Mouse (Mus musculus) cerebellum, adult 18-20 months (tissue): Measurements from ENCODE around the gene Gm17949.

Experiments used
- DNase-seq, 2 experiments: peaks; one replicate each; pipeline ENCODE4 v3.0.0; 2021

Gm17949 gene

DNA sequence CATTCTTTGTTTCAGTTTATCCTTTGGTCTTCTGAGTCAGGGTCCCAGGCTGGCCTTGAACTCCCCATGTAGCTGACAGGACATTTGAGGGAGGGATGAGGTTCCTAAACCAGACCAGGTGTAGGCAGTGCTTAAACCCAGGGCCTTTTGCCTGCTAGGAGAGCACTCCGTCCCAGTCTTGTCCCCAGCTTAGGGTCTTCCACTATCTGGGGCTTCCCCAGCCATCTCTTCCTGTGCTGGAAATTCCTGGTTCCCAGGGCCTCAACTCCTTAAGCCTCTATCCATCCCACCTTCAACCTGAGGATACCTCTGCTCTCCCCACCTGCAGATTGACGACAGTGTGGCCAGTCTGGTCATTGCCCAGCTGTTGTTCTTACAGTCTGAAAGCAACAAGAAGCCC, 20.3 kb upstream of the Gm17949 start:
- DNase-seq = no peak

DNA sequence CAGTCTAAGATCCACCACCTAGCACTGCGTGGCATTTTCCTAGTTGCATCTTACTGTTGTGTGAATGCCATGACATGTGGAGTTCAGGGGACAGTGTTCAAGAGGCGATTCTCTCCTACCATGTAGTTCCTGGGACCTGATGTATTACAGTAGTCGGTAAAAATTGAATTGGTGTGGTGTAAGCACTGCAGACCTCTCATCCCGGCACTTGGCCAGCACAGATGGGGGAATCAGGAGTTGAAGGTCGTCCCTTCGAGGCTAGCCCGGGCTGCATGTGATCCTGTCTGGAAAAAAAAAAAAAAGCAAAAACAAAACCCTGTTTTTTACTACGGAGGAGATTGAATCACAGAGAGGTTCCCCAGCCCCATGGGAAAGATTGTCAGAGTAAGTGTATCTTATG, 16.2 kb upstream of the Gm17949 start:
- DNase-seq = no peak

DNA sequence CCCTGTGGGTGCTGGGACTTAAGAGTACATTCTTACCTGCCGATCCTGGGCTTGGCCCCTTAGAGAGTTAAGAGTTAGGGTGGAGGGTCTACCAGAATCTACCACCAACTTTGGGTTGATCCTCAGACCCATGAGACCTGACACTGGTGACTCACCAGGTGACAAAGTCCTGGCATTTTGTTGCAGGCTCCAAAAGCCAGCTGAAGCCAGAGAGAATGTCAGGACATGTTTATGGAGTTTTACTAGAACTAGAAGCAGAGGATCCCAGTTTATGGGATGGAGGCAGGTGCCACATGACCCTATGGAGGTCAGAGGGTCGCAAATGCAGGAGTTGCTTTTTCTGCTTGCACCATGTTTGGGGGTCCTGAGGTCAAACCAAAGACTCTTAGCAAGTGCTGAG, 14.8 kb upstream of the Gm17949 start:
- DNase-seq = no peak

DNA sequence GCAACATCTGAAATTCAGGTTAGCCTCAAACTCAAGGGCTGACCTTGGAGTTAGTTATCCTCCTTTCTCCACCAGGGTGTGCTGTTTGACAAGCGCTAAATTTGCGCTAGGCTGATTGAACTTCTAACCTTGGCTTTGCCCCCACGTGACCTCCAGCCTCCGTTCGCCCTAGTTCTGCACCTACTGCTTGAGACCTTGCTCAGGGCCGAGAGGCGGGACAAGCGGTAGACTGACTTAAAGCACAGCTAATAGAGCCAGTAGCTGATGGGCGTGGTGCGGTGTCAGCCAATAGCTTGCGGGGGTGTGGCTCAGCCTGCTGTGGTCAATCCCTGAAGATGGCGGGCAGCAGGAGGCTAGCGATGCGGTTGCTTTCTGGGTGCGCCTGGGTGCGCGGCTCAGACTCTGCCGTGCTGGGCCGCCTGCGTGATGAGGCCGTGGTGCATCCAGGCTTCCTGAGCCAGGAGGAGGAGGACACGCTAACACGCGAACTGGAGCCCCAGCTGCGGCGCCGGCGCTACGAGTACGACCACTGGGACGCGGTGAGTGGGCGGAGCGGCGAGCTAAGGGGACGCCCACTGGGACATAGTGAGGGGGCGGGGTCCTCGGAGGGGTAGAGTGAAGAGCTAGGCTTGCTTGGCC, 14.1 kb upstream of the Gm17949 start, which contains the start of gene Alkbh7:
TSS of gene Alkbh7 (plus strand) at position 311 of the 639 bp plus-strand sequence.
- DNase-seq = peak; percentile 91 to 98

DNA sequence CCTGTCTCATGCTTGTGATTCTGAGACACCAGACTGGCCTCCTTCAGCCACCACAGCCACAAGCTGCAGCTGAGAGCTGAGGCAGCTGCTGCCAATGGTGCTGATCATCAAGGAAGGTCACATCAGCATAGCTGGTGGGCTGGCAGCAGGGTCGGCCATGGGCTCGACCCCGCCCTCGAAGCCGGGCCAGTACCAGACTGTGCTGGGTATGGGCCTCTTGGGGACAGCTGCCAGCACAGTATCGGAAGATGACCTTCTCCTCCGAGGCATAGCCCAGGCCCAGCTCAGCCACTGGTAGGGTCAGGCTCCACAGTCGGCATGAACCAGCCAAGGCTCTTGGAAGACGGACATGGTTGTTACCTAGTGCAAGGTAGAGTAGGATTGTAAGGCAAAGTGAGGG, 11.9 kb upstream of the Gm17949 start:
- no peak for DNase-seq

DNA sequence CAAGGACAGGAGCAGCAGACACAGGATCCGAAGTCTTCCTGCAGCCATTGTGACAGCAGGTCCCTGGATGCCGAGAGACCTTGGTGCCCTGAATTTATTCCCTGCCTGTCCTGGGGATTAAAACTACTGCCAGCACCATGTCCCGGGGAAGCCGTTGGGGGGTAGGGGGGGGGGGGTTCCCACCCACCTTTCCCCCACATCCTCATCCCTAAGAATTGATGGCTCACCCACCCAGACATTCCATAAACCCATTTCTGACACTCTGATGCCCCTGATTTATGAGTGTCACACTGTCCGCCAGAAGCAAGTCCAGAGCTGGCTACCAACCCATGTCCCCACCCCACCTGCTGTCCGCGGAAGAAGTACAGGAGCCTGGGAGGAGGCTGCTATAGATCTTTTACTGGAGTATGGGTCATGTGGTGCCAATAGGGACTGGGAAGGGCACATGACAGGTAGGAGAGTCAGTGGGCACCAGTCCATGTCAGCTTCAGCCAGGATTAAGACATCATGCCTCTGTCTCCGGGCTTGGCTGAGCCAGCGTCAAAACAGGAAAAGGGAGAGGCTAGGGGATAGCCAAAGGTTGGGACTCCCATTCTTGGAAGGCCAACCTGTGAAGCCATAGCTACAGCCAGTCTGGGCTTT, 11.2 kb upstream of the Gm17949 start, which contains the start of gene Pspn:
TSS of gene Pspn (minus strand) at position 51 of the 642 bp plus-strand sequence.
- no peak for DNase-seq

DNA sequence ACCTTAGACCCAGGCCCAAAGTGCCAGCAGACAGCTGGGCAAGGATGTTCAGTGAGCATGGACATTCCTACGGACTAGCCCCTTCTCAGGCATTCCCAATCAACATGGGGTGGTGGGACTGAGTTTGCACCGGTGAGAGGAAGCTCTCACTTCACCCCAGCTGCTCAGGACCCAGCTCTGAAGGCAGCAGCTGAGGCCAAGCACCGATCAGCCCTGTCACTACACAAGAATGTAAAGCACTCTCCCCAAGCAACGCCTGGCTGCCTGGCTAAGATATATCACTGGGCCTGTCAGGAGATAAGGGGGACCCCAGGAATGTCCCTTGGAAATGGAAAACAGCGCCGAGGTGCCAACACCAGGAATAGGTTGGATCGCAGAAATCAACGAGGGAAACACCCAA, 10.0 kb upstream of the Gm17949 start:
- DNase-seq = no peak

DNA sequence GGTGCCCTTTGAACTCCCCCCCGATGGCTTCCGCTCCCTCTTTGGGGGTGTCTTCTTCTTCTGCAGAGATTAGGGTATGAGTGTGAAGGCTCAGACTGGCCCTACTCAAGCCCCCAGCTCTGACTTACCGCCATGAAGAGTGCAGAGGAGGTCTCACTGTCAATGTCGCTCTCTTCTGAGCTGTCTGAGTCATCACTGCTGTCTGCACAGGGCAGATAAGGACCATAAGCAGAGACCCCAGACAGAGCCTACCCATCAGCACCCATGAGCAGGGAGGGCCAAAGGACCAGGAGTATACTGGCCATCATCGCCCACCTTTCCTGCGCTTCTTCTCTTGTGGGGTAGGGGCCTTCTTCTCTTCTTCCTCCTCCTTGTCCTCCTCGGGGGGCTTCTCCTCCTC, 7.3 kb upstream of the Gm17949 start:
- no peak for DNase-seq

DNA sequence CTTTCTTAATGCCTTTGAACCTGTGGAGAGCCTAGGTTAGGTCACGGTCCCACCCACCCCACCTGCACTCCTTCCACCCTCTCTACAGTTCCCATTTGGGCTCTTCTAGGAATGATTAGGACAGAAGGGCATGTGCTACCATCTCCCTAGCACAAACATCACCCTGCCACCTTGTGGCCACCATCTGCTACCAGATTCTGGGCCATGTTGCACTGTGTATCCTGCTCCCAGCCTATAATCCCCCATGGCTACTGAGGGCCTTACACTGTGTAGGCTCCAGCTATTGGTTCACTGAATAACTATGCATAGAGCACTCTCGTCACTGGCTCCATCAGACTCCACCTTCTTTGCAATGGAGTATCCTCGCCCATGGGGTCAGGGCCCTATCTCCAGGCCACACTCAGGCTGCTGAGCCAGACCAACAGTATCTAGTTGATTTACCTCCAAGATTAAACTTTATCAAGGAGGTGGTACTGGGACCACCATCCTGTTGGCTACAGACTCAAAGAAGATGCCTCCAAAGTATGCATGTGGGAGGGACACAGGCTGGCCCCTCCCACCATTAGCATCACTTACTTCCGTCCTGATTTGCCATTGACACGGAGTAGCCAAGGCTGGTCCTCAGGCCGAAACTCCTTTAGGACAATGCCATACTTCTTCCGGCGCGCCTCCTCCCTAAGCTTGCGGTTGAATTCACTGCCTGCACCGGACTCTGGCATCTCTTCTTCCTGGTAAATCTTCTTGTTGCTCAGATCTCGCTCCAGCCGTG, 3.9 kb upstream of the Gm17949 start:
- no peak for DNase-seq

DNA sequence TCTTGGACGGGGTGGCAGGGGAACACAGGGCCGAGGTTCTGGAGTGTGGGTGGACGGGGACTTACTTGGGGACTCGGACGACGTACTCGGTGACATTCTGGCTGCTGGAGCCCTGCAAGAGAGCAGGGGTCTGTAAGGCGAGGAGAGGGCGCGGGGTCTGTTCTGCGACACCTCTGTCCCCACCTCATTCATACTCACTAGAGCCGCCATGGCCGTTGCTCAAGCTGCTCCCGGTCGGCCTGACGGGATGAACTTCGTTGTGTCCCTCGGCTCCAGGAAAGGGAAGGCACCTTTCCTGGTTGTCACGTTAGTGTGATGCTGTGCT, 396 bp upstream of the Gm17949 start:
- DNase-seq = no peak

DNA sequence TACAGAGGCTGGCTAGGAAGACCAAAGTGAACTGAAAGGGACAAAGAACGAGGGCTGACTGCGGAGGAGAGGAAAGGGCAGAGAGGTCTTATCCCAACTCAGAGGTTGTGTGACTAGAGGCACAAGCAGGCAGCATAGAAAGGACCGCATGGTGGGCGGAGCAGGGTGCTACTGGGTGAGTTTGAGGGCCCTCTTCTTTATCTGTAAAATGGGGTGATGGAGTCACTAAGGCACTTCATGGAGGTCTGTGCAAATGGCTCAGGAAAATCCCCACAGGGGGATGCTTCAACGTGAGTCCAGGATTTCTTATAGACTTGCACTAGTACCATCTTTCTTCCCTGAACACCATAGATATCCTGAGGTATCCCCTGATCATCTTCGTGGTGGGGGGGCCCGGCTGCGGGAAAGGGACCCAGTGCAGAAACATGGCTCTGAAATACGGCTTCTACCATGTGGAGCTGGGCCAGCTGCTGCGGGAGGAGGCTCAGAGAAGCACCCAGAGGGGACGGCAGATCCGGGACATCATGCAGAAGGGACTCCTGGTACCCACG, 1.1 kb downstream of the Gm17949 start:
- peak in 1 of 2 experiments; percentile 26 for DNase-seq

DNA sequence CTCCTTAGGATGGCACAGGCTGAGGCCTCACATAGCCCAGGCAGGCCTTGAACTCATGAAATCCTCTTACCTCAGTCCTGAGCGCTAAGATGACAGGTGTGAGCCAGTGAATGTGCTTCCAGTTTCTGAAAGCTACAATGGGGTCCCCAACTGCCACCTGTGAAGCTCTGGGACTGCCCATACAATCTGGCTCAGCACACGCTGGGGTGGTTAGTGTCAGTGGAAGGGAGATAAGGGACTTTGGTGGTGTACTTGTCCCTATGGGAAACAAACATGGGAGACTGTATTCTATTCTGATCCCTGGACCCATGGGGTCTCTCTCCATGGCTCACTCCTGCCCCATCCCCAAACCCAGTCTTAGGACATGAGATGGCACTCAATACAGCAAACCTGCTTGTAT, 8.4 kb downstream of the Gm17949 start:
- DNase-seq = no peak

DNA sequence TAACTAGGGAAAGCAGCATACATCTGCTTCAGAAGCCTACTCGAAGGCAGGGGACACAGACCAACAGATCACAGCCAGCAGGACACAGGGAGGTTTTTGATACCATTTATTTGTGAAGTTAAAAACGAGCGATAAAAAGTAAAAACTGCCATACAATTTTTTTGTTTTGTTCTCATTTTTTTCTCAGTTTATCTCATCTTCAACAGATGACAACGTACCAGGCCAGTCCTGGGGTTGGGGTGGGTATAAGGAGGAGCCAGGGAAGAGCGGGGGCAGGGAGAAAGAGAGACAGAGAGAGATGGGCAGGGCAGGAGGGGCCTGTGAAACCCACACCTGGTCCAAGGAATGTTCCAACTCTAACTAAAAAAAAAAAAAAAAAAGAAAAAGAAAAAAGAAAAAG, 9.7 kb downstream of the Gm17949 start:
- DNase-seq = no peak

DNA sequence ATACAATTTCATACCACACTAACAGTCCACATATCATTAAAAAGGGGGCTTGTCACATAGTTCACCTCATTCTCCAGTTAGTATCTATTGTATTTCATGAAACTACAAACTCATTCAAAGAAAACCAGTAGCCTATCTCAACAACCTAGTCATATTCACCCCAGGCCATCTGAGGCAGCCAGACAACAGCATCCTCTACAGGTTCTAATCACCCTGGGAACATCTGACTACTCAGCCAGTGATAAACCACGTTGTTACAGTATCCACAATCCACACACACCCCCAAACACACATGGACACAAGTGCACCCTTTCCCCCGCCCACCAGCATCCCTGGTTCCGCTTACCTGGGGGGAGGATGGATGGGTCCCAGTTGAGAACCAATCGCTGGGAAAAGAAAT, 16.2 kb downstream of the Gm17949 start:
- no peak for DNase-seq

DNA sequence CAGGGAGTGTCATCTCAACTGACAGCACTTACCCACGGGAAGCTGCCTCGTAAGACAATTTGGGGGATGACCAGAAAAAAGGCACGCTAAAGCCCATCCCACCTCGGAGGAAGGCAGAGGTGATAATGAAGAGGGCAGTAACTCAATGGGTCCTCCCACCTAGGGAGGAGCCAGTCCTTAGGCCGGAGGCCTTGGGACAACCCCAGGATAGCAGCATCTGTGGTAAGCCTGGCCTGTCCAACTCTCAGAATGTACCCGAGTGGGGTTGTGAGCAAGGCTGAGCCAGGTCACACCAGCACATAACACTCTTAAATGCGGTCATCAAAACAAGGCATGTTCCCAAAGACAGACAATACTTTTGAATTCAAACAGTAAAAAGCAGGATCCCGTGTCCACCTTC, 18.4 kb downstream of the Gm17949 start:
- DNase-seq = no peak

DNA sequence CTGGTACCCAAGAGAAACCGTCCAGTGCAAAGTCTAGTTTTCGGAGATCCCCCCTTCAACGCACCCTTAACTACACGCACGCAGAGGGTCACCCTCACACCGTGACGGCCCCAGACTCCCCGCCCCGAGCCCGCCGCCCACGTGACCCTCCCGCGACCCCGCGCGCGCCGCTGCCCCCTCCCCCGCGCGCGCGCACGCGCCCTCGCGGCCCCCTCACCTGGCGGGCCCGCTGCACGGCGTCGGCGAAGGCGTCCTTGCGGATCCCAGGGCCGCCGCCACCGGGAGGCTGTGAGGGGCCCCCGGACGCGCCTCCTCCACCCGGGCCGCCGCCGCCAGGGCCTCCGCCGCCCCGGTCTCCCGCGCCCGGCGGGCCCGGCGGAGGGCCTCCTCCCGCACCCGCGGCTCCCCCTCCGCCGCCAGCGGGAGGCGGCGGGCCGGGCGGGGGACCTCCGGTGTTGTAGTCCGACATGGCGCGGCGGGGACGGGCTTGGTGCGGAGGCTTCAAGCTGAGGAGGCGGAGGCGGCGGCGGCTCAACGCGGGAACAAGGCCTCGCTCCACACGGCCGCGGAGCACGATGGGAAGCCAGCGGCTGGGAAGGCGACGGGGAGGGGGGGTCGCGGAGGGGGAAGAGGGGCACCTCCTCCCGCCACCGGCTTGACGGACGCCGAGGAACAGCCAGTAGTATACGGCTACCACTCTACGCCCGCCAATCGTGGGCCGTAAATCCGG, 19.8 kb downstream of the Gm17949 start, which contains the start of gene Khsrp:
TSS of gene Khsrp (minus strand) at position 592 of the 730 bp plus-strand sequence.
- DNase-seq = no peak

DNA sequence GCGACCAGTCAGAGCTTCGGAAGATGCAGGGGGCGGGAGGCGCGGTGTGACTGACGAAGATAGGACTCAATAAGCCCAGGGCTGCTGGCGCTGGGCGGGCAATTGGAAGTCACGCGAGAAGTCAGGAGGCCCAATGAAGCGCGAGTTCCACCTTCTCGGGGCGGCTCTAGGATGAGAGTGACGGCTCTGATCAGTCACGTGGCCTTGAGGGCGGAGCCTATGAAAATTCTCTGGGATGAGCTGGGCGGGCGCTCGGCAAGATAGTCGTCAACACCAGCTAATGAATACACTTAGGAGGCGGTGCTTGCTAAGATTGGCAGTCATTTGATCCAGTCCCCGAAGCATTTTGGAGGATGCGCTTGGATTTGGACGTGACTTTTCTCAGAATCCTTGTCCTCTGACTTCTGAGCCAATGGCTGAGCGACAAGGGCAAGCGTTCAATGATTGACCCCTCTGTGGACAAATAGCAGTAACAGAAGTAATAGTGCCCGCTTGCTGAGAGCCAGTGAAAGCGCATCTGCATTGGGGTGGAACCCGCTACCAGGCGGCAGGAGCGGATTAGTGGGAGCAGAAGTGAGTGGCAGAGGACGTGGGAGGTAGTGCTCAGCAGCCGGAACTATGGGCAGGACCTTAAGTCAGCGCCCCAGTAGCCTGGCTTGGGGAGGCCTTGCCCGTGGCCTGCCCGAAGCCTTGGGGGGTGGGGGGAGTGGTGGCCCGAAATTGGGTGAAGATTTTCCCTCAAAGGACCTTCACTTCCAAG, 20.6 kb downstream of the Gm17949 start:
- peak; percentile 98 to 100 for DNase-seq

DNA sequence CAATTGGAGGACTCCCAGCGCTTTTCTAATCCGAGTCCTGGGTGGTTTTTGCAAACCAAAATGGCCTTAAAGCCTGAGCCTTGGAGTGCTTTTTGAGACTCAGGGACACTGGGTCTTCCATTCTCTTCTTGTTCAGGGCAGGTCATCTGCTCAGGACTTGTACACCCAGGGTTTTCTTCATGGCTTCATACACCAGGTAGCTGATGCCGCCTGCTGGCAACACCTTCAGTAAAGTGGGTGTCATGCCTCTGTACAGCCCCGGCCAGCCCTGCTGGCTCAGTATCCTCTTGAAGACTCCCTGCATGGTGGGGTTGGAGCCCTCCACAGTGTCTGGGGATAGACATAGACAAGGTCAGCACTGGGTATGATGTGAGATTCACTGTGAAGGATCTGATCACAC, 21.6 kb downstream of the Gm17949 start:
- peak in 1 of 2 experiments; percentile 36 for DNase-seq

DNA sequence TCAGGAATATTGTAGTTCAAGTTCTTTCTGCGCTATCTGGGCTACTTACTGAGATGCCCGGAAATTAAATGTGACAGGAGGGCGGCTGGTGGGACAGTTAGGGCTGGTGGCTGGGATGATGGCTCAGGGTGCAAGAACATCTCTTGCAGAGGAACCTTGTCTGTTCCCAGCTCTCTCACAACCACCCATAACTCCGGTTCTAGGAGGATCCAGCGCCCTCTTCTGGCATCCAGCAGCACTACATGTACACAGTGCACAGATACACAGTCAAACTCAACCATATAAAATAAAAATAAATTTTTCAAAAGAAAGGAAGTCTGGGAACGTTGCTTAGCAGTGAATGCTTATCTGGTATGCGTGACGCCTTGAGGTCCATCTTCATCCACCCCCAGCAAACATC, 27.7 kb downstream of the Gm17949 start:
- no peak for DNase-seq

DNA sequence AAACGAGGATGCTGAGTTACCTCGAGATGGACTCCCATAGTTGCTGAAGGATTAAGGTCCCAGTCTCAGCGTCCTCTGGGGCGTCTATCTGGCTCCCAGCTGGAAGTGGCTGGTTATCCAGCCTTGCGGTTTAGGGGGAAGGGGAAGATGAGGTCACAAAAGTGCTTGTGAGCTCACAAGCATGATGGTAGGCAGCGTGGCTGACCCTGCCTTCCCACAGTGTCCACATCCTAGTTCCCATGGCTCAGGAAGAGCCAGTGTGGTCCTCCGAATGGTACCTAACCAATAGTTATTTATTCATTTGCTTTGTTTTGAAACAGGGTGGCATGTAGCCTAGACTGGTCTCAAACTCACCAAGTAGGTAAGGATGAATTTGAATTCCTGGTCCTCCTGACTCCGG, 30.3 kb downstream of the Gm17949 start, which contains the start of gene Slc25a41:
TSS of gene Slc25a41 (minus strand) at position 101 of the 400 bp plus-strand sequence.
- no peak for DNase-seq

DNA sequence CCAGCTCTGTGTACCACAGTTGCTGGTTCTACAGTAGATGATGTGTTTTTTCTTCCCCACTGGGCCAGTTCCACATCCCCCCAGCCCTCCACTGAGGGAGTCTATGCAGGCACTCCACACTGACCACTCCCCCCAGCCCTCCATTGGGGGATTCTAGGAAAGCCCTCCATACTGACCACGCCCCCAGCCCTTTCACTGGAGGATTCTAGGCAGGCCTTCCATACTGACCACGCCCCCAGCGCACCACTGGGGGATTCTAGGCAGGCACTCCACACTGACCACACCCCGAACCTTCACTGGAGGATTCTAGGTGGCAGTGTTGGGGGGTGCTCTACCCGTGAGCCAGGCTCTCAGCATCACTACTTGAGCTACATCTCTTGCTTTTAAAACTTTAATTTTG, 36.1 kb downstream of the Gm17949 start:
- no peak for DNase-seq

DNA sequence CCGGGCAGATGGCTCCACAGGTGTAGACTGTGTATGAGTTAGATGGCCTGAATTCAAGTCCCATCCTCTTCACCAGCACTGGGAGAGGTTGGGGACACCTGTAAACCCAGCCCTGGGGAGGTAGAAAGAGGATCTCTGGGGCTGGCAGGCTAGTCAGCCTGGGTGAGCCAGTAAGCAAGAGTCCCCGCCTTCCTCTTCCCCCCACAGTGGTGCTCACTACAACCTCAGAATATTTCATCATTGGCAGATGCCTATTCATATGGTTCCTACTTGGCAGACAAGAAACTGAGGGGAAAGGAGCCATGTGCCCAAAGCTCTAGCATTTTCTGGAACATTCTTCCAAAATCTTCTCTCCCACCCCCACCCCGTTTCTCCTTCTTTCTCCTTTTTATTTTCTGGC, 37.5 kb downstream of the Gm17949 start:
- no peak for DNase-seq
